Mouse (Mus musculus): ENCODE measurements around the gene Gm13694. TPM values are rescaled to one million over a fixed set of nuclear protein-coding genes. Genes with fewer than 3 reads are reported as not detected.

Gene Gm13694
- total RNA-seq (2023), result 1 to 10 TPM in 1 of 2 experiments, under 1 TPM in 1; 0.93 to 1.3 TPM

DNA sequence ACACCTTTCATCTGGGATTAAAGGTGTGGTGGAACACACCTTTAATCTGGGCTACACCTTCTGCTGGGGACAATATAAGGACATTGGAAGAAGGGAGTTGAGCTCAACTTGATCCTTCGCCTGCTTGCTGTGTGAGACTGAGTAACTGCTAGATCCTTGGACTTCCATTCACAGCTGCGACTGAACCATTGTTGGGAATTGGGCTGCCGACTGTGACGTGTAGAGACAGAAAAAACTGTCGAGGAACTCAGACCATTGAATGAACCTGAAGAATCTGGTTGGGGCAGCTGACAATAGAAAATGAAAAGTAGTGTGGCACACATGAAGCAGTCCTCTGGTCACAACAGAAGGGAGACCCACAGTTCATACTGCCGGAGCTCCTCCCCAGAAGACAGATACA lies at the start of gene Gm13694:
Gene Gm13694, plus strand, starts transcription at position 301 of the 400 bp plus-strand sequence.

GRCm38 (mm10) chr2:83940931-83941361 lies 37.8 kb upstream of the Gm13694 start, which contains the start of gene Zswim2:
Zswim2 (minus strand) TSS chr2:83941228.

DNA sequence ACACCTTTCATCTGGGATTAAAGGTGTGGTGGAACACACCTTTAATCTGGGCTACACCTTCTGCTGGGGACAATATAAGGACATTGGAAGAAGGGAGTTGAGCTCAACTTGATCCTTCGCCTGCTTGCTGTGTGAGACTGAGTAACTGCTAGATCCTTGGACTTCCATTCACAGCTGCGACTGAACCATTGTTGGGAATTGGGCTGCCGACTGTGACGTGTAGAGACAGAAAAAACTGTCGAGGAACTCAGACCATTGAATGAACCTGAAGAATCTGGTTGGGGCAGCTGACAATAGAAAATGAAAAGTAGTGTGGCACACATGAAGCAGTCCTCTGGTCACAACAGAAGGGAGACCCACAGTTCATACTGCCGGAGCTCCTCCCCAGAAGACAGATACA lies 23.3 kb upstream of the Gm13694 start, which contains the start of gene Gm13698:
Gene Gm13698, plus strand, starts transcription at position 301 of the 400 bp plus-strand sequence.

GRCm38 (mm10) chr2:83961203-83961602 lies 17.5 kb upstream of the Gm13694 start, which contains the start of gene Gm13693:
Gm13693 (plus strand) TSS chr2:83961503.

DNA sequence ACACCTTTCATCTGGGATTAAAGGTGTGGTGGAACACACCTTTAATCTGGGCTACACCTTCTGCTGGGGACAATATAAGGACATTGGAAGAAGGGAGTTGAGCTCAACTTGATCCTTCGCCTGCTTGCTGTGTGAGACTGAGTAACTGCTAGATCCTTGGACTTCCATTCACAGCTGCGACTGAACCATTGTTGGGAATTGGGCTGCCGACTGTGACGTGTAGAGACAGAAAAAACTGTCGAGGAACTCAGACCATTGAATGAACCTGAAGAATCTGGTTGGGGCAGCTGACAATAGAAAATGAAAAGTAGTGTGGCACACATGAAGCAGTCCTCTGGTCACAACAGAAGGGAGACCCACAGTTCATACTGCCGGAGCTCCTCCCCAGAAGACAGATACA lies 11.7 kb upstream of the Gm13694 start, which contains the start of gene Gm13695:
Gene Gm13695, plus strand, starts transcription at position 301 of the 400 bp plus-strand sequence.

DNA sequence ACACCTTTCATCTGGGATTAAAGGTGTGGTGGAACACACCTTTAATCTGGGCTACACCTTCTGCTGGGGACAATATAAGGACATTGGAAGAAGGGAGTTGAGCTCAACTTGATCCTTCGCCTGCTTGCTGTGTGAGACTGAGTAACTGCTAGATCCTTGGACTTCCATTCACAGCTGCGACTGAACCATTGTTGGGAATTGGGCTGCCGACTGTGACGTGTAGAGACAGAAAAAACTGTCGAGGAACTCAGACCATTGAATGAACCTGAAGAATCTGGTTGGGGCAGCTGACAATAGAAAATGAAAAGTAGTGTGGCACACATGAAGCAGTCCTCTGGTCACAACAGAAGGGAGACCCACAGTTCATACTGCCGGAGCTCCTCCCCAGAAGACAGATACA lies 5.9 kb upstream of the Gm13694 start, which contains the start of gene Gm13696:
Gene Gm13696, plus strand, starts transcription at position 301 of the 400 bp plus-strand sequence.

GRCm38 (mm10) chr2:83984443-83984842 lies 5.7 kb downstream of the Gm13694 start, which contains the start of gene Gm13697:
Gm13697 (plus strand) TSS chr2:83984743.

GRCm38 (mm10) chr2:83990253-83990652 lies 11.5 kb downstream of the Gm13694 start, which contains the start of gene Gm13691:
Gm13691 (plus strand) TSS chr2:83990553.

Other genes with a start within 250 kb of the Gm13694 start
- gene Fam171b, start 166.3 kb upstream of the Gm13694 start, total RNA-seq (2023), result not detected
- not detected for gene Zswim2, start 37.7 kb upstream of the Gm13694 start, total RNA-seq (2023)
- gene Gm13698, start 23.2 kb upstream of the Gm13694 start, total RNA-seq (2023), result 1 to 10 TPM in 1 of 2 experiments, under 1 TPM in 1; 0.93 to 1.3 TPM
- gene Gm13693, start 17.4 kb upstream of the Gm13694 start, total RNA-seq (2023), result 1 to 10 TPM in 1 of 2 experiments, under 1 TPM in 1; 0.93 to 1.3 TPM
- gene Gm13695, start 11.6 kb upstream of the Gm13694 start, total RNA-seq (2023), result 1 to 10 TPM in 1 of 2 experiments, under 1 TPM in 1; 0.93 to 1.3 TPM
- gene Gm13696, start 5.8 kb upstream of the Gm13694 start, total RNA-seq (2023), result 1 to 10 TPM in 1 of 2 experiments, under 1 TPM in 1; 0.93 to 1.3 TPM
- 1 to 10 TPM in 1 of 2 experiments, under 1 TPM in 1; 0.93 to 1.3 TPM for gene Gm13697, start 5.8 kb downstream of the Gm13694 start, total RNA-seq (2023)
- 1 to 10 TPM in 1 of 2 experiments, under 1 TPM in 1; 0.93 to 1.3 TPM for gene Gm13691, start 11.6 kb downstream of the Gm13694 start, total RNA-seq (2023)

All from neutrophil, adult 83 days (primary cell).